In the genomic region with DNA sequence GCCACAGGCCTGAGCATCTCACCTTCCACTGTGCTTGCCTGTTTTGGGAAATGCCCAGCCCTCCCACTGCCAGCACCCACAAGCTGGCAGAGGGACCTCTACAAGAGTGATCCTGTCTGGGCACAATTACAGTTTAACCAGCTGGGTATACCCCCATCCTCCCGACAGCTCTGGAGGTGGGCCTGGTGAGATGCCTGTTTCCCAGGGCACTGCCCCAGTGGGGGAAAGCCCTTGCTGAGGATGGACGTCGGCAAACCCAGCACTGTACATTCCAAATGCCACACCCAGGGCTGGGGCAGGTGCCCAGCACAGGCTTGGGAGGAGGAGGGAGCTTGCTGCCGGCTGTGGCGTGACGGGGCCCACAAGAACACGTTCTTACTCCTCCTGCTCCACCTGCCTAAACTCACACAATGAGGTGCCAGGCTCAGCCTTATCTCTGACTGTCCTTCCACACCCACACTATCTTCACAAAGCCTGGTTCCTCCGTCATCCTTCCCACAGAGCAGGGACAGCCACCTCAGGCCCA, we compare ENCODE assay signal across 18 mouse cellular contexts. TPM values are rescaled to one million over a fixed set of nuclear protein-coding genes. Genes with fewer than 3 reads are reported as not detected.
DNase-seq lines count a peak whose midpoint lies in the region; ATAC-seq lines count a peak whose summit lies in the region.
"Had no signal": no experiment of that assay in that cellular context is flagged by ENCODE, and none has a peak within 500 bp of the region (broad histone marks: within the 10 kb centered on the region; RNA-seq: fewer than 3 reads in every experiment).

No protein-coding gene starts in this region.

- peaks cover 33% of the 10 kb centered on the region for H3K4me1 ChIP-seq in hindbrain, embryonic 13.5 days (replicated peaks)
- H3K4me1 ChIP-seq in hindbrain, embryonic 16.5 days (ENCODE audit: control insufficient read depth, insufficient read depth, low read depth, low read length), result peaks cover 9% of the 10 kb centered on the region
- no peaks in the 10 kb centered on the region for H3K4me1 ChIP-seq in lung, embryonic 16.5 days (replicated peaks; ENCODE audit: control insufficient read depth, insufficient read depth, low read length)
- peaks cover 47% of the 10 kb centered on the region for H3K4me1 ChIP-seq in forebrain, embryonic 16.5 days (replicated peaks; ENCODE audit: control insufficient read depth, insufficient read depth, low read length)
- no peaks in the 10 kb centered on the region for H3K4me1 ChIP-seq in intestine, embryonic 15.5 days (replicated peaks)
- H3K4me1 ChIP-seq: limb, embryonic 12.5 days had no signal

- H3K9ac ChIP-seq in hindbrain, embryonic 13.5 days, result peak overlapping the region; percentile 29; the same call in 1 of the 2 replicates
- no peak overlapping the region for H3K9ac ChIP-seq in hindbrain, embryonic 16.5 days (ENCODE audit: low read depth, low read length)
- no peak overlapping the region for H3K9ac ChIP-seq in lung, embryonic 16.5 days (ENCODE audit: low read length)
- H3K9ac ChIP-seq in forebrain, embryonic 16.5 days (replicated peaks; ENCODE audit: low read depth, low read length), result no peak overlapping the region
- no peak overlapping the region for H3K9ac ChIP-seq in intestine, embryonic 15.5 days
- H3K9ac ChIP-seq: embryonic facial prominence, embryonic 15.5 days; limb, embryonic 12.5 days; midbrain, embryonic 15.5 days had no signal

- H3K27ac ChIP-seq in hindbrain, embryonic 13.5 days, result no peak overlapping the region
- no peak overlapping the region for H3K27ac ChIP-seq in hindbrain, embryonic 16.5 days (ENCODE audit: low read depth, low read length)
- H3K27ac ChIP-seq in lung, embryonic 16.5 days (ENCODE audit: low read length), result no peak overlapping the region
- H3K27ac ChIP-seq in forebrain, embryonic 16.5 days (ENCODE audit: low read length), result peak overlapping the region; percentile 78
- no peak overlapping the region for H3K27ac ChIP-seq in intestine, embryonic 15.5 days
- H3K27ac ChIP-seq: embryonic facial prominence, embryonic 15.5 days; hindbrain, postnatal 0 days; limb, embryonic 12.5 days; midbrain, embryonic 15.5 days had no signal

- H3K9me3 ChIP-seq in hindbrain, embryonic 13.5 days, result no peaks in the 10 kb centered on the region
- H3K9me3 ChIP-seq in hindbrain, embryonic 16.5 days (ENCODE audit: control insufficient read depth, low read length), result no peaks in the 10 kb centered on the region
- H3K9me3 ChIP-seq in lung, embryonic 16.5 days (ENCODE audit: control insufficient read depth, low read length), result no peaks in the 10 kb centered on the region
- H3K9me3 ChIP-seq in forebrain, embryonic 16.5 days (ENCODE audit: control insufficient read depth, low read length), result no peaks in the 10 kb centered on the region
- H3K9me3 ChIP-seq in intestine, embryonic 15.5 days, result no peaks in the 10 kb centered on the region
- H3K9me3 ChIP-seq: embryonic facial prominence, embryonic 15.5 days; limb, embryonic 12.5 days; midbrain, embryonic 15.5 days had no signal

- H3K36me3 ChIP-seq in hindbrain, embryonic 13.5 days, result no peaks in the 10 kb centered on the region
- H3K36me3 ChIP-seq in hindbrain, embryonic 16.5 days (ENCODE audit: control insufficient read depth, insufficient read depth, low read length), result no peaks in the 10 kb centered on the region
- no peaks in the 10 kb centered on the region for H3K36me3 ChIP-seq in lung, embryonic 16.5 days (ENCODE audit: control insufficient read depth, insufficient read depth, low read length)
- H3K36me3 ChIP-seq in forebrain, embryonic 16.5 days (ENCODE audit: control insufficient read depth, insufficient read depth), result no peaks in the 10 kb centered on the region
- no peaks in the 10 kb centered on the region for H3K36me3 ChIP-seq in intestine, embryonic 15.5 days
- H3K36me3 ChIP-seq: embryonic facial prominence, embryonic 15.5 days; limb, embryonic 12.5 days; midbrain, embryonic 15.5 days had no signal

- no peak for ATAC-seq in hindbrain, embryonic 13.5 days (ENCODE audit: low FRiP score)
- ATAC-seq in hindbrain, embryonic 16.5 days, result no peak
- ATAC-seq in lung, embryonic 16.5 days (ENCODE audit: low read depth), result 0 out of 2 replicates have a peak, but pooled peaks have one; percentile 31
- peak; percentile 20; the same call in 1 of the 2 replicates for ATAC-seq in forebrain, embryonic 16.5 days
- no peak for ATAC-seq in intestine, embryonic 15.5 days

- peaks cover 19% of the 10 kb centered on the region; the same call in 1 of the 2 replicates for H3K27me3 ChIP-seq in hindbrain, embryonic 13.5 days
- no peaks in the 10 kb centered on the region for H3K27me3 ChIP-seq in hindbrain, embryonic 16.5 days (replicated peaks; ENCODE audit: control insufficient read depth, insufficient read depth, low read length)
- H3K27me3 ChIP-seq in lung, embryonic 16.5 days (ENCODE audit: control insufficient read depth, insufficient read depth, low read depth, low read length), result no peaks in the 10 kb centered on the region
- no peaks in the 10 kb centered on the region for H3K27me3 ChIP-seq in forebrain, embryonic 16.5 days (replicated peaks; ENCODE audit: control insufficient read depth, insufficient read depth, low read length)
- H3K27me3 ChIP-seq in intestine, embryonic 15.5 days (replicated peaks), result no peaks in the 10 kb centered on the region
- H3K27me3 ChIP-seq: embryonic facial prominence, embryonic 15.5 days; midbrain, embryonic 15.5 days had no signal

- no peak overlapping the region for H3K4me3 ChIP-seq in hindbrain, embryonic 13.5 days
- H3K4me3 ChIP-seq in hindbrain, embryonic 16.5 days (ENCODE audit: low read length), result no peak overlapping the region
- no peak overlapping the region for H3K4me3 ChIP-seq in lung, embryonic 16.5 days (ENCODE audit: low read length)
- no peak overlapping the region for H3K4me3 ChIP-seq in forebrain, embryonic 16.5 days (replicated peaks; ENCODE audit: low read length)
- no peak overlapping the region for H3K4me3 ChIP-seq in intestine, embryonic 15.5 days (replicated peaks)
- H3K4me3 ChIP-seq: embryonic facial prominence, embryonic 15.5 days; limb, embryonic 12.5 days; midbrain, embryonic 15.5 days had no signal

- 78% methylated on average over 8 of the region's 8 CpGs for WGBS in hindbrain, embryonic 13.5 days
- WGBS in hindbrain, embryonic 16.5 days, result 60% methylated on average over 8 of the region's 8 CpGs
- WGBS in lung, embryonic 16.5 days, result 51% methylated on average over 8 of the region's 8 CpGs
- WGBS in forebrain, embryonic 16.5 days, result 55% methylated on average over 8 of the region's 8 CpGs
- WGBS in intestine, embryonic 15.5 days, result 61% methylated on average over 8 of the region's 8 CpGs

- H3K4me2 ChIP-seq in hindbrain, embryonic 13.5 days, result no peak overlapping the region
- H3K4me2 ChIP-seq in hindbrain, embryonic 16.5 days (ENCODE audit: low read length), result no peak overlapping the region
- H3K4me2 ChIP-seq in lung, embryonic 16.5 days (ENCODE audit: low read depth, low read length), result no peak overlapping the region
- H3K4me2 ChIP-seq in forebrain, embryonic 16.5 days (ENCODE audit: low read length), result no peak overlapping the region
- H3K4me2 ChIP-seq in intestine, embryonic 15.5 days (replicated peaks), result no peak overlapping the region
- H3K4me2 ChIP-seq: embryonic facial prominence, embryonic 15.5 days; limb, embryonic 12.5 days; midbrain, embryonic 15.5 days had no signal

- no peak for DNase-seq in lung, adult 18-20 months
- DNase-seq in right cerebral cortex, postnatal 10 days (ENCODE audit: low spot score in 2 of 2), result peak; percentile 53 to 68
- DNase-seq in cerebellum, adult 18-20 months, result no peak
- DNase-seq: adrenal gland, postnatal 10 days; cerebellum, postnatal 36 days; heart, adult 18-20 months; kidney, adult 8-10 months; lung, postnatal 36 days; thymus, adult 2 months had no signal

RNA-seq across cellular contexts. Expression of a gene that starts 51.6 kb away (rescaled TPM):
- polyA plus RNA-seq in hindbrain, embryonic 13.5 days (2015; fragmentation: Nextera tagmentation; extraction: Ambion mirVana), result 232 and 238 TPM in 2 replicates
- 201 and 222 TPM in 2 replicates for polyA plus RNA-seq in hindbrain, embryonic 16.5 days (2015; fragmentation: Nextera tagmentation; extraction: Ambion mirVana)
- 59.1 and 66.4 TPM in 2 replicates for polyA plus RNA-seq in lung, embryonic 16.5 days (2015; fragmentation: Nextera tagmentation; extraction: Ambion mirVana)
- polyA plus RNA-seq in forebrain, embryonic 16.5 days (2015; fragmentation: Nextera tagmentation; extraction: Ambion mirVana), result 342 and 361 TPM in 2 replicates
- 54.3 and 54.6 TPM in 2 replicates for polyA plus RNA-seq in intestine, embryonic 15.5 days (2015; fragmentation: Nextera tagmentation; extraction: Ambion mirVana)

Comparison
In these comparisons a context has a peak if more than half of its experiments do, and no peak if none do; other contexts are left out.
1. ATAC-seq: peak in lung, embryonic 16.5 days (single experiment) and forebrain, embryonic 16.5 days (single experiment); none in hindbrain, embryonic 13.5 days (single experiment), hindbrain, embryonic 16.5 days (single experiment) and intestine, embryonic 15.5 days (single experiment).
2. DNase-seq: peak in right cerebral cortex, postnatal 10 days (2 of 2); none in lung, adult 18-20 months (0 of 2) and cerebellum, adult 18-20 months (0 of 2).